Mouse (Mus musculus) testis, adult 2 months (tissue): ENCODE data around the gene Mrgprf.
A peak's percentile ranks its signal among the peaks of the same experiment; 100 is the strongest.

ENCODE experiments used
- CTCF ChIP-seq: fragments of 200-500 bp; IDR thresholded peaks from 2 replicates; pipeline ENCODE4 v1.5.1; 2012; ENCODE audit warnings: low read depth, mild to moderate bottlenecking, inconsistent platforms, low read length, moderate library complexity; ENCODE audit not compliant: control insufficient read depth, insufficient read depth, insufficient replicate concordance
- POLR2A ChIP-seq: fragments of 200-500 bp; IDR thresholded peaks from 2 replicates; pipeline ENCODE4 v1.6.1; 2012; ENCODE audit warnings: low read depth, mild to moderate bottlenecking, inconsistent platforms, low read length, moderate library complexity; ENCODE audit not compliant: control insufficient read depth

DNA sequence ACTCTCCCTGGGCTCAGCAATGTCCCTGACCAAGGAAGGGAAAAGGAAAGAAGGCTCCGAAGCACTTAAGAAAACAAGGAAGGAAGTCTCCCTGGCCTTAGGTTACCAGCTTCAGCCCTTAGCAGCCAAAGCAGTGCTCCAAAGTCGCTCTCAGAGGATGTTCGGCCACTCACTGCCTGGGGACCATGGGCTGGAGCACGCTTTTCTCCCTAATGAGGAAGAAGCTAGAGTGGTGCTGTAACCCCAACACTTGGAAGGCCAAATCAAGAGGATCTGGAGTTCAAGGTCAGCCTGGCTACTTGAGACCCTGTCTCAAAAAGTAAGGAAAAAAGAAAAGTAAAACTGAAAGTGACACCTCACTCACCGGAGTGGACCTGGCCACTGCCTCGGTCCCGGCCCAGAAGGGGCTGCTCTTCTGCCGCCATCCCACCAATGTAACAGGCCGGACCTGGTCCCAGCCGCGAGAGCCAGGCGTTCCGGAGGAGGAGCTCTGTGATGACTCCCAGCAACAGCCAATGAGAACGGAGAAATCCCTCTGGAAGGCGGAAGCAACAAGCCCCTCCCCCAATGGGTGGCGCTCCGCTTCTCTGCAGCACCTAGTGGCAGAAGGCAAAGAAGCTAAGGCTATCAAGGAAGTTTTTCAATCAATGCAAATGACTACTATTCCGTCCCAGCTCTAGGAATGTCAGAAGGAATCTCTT lies 17.0 kb upstream of the Mrgprf start, which contains the start of gene Tpcn2:
- TF ChIP-seq CTCF (peak; percentile 28; the same call in 1 of the 2 replicates), POLR2A (peak; percentile 77)
